Comparison of ENCODE assay signal across 9 mouse cellular contexts in genomic region chr11:98924633-98925175, GRCm38 (mm10). TPM values are rescaled to one million over a fixed set of nuclear protein-coding genes. Genes with fewer than 3 reads are reported as not detected.
DNase-seq lines count a peak whose midpoint lies in the region; ATAC-seq and TF ChIP-seq lines count a peak whose summit lies in the region.
"Had no signal": no experiment of that assay in that cellular context is flagged by ENCODE, and none has a peak within 500 bp of the region (broad histone marks: within the 10 kb centered on the region; RNA-seq: fewer than 3 reads in every experiment).

No protein-coding gene starts in this region.

- no peak overlapping the region; the same call in 1 of the 2 replicates for H3K4me2 ChIP-seq in liver, embryonic 11.5 days
- H3K4me2 ChIP-seq in embryonic facial prominence, embryonic 11.5 days (ENCODE audit: low read depth, low read length): 0 out of 2 replicates have a peak overlapping the region, but pooled peaks have one; percentile 13
- no peak overlapping the region for H3K4me2 ChIP-seq in hindbrain, postnatal 0 days (ENCODE audit: low read depth, low read length)
- peak overlapping the region; percentile 36; the same call in 1 of the 2 replicates for H3K4me2 ChIP-seq in neural tube, embryonic 13.5 days

- peaks cover 43% of the 10 kb centered on the region for H3K4me1 ChIP-seq in liver, embryonic 11.5 days (replicated peaks; ENCODE audit: control insufficient read depth, insufficient read depth, low read length)
- H3K4me1 ChIP-seq in embryonic facial prominence, embryonic 11.5 days (ENCODE audit: control insufficient read depth, insufficient read depth, low read length): peaks cover 37% of the 10 kb centered on the region
- H3K4me1 ChIP-seq in hindbrain, postnatal 0 days (ENCODE audit: insufficient read depth, low read length): peaks cover 28% of the 10 kb centered on the region
- peaks cover 77% of the 10 kb centered on the region for H3K4me1 ChIP-seq in neural tube, embryonic 13.5 days (replicated peaks)

- peaks cover 18% of the 10 kb centered on the region for H3K36me3 ChIP-seq in liver, embryonic 11.5 days (ENCODE audit: control insufficient read depth, insufficient read depth, low read length)
- H3K36me3 ChIP-seq in embryonic facial prominence, embryonic 11.5 days (replicated peaks; ENCODE audit: control insufficient read depth, insufficient read depth, low read depth, low read length): no peaks in the 10 kb centered on the region
- H3K36me3 ChIP-seq in hindbrain, postnatal 0 days (ENCODE audit: insufficient read depth, low read length): no peaks in the 10 kb centered on the region
- H3K36me3 ChIP-seq in neural tube, embryonic 13.5 days: no peaks in the 10 kb centered on the region

- H3K9me3 ChIP-seq in liver, embryonic 11.5 days (ENCODE audit: control insufficient read depth, low read length): no peaks in the 10 kb centered on the region
- H3K9me3 ChIP-seq in embryonic facial prominence, embryonic 11.5 days (replicated peaks; ENCODE audit: control insufficient read depth, low read length): no peaks in the 10 kb centered on the region
- H3K9me3 ChIP-seq in hindbrain, postnatal 0 days (ENCODE audit: low read length): no peaks in the 10 kb centered on the region
- no peaks in the 10 kb centered on the region for H3K9me3 ChIP-seq in neural tube, embryonic 13.5 days
- H3K9me3 ChIP-seq: megakaryocyte, embryonic 14.5 days had no signal

- no peaks in the 10 kb centered on the region; the same call in 1 of the 2 replicates for H3K27me3 ChIP-seq in liver, embryonic 11.5 days (replicated peaks; ENCODE audit: control insufficient read depth, insufficient read depth, low read length)
- H3K27me3 ChIP-seq in embryonic facial prominence, embryonic 11.5 days (ENCODE audit: control insufficient read depth, insufficient read depth, low read length): no peaks in the 10 kb centered on the region
- no peaks in the 10 kb centered on the region for H3K27me3 ChIP-seq in hindbrain, postnatal 0 days (ENCODE audit: insufficient read depth, low read length)
- no peaks in the 10 kb centered on the region for H3K27me3 ChIP-seq in neural tube, embryonic 13.5 days

- H3K9ac ChIP-seq in liver, embryonic 11.5 days (ENCODE audit: low read depth, low read length): no peak overlapping the region
- no peak overlapping the region for H3K9ac ChIP-seq in embryonic facial prominence, embryonic 11.5 days (replicated peaks; ENCODE audit: low read length)
- no peak overlapping the region for H3K9ac ChIP-seq in hindbrain, postnatal 0 days (replicated peaks; ENCODE audit: low read length)
- H3K9ac ChIP-seq in neural tube, embryonic 13.5 days: 0 out of 2 replicates have a peak overlapping the region, but pooled peaks have one; percentile 46

- TF ChIP-seq CTCF in hindbrain, postnatal 0 days (IDR thresholded peaks at IDR 0.05; ENCODE audit: low read depth): peak; percentile 24; the same call in 1 of the 2 replicates

- 50% methylated on average over 5 of the region's 5 CpGs for WGBS in liver, embryonic 11.5 days
- 15% methylated on average over 5 of the region's 5 CpGs for WGBS in embryonic facial prominence, embryonic 11.5 days
- 39% methylated on average over 5 of the region's 5 CpGs for WGBS in hindbrain, postnatal 0 days
- WGBS in neural tube, embryonic 13.5 days: 35% methylated on average over 5 of the region's 5 CpGs

- H3K27ac ChIP-seq in liver, embryonic 11.5 days (ENCODE audit: low read depth, low read length): peak overlapping the region; percentile 19; the same call in 1 of the 2 replicates
- peak overlapping the region; percentile 95 for H3K27ac ChIP-seq in embryonic facial prominence, embryonic 11.5 days (replicated peaks; ENCODE audit: low read depth, low read length)
- peak overlapping the region; percentile 64 for H3K27ac ChIP-seq in hindbrain, postnatal 0 days
- H3K27ac ChIP-seq in neural tube, embryonic 13.5 days (replicated peaks): peak overlapping the region; percentile 88

- H3K4me3 ChIP-seq in liver, embryonic 11.5 days (ENCODE audit: low read depth, low read length): no peak overlapping the region
- no peak overlapping the region for H3K4me3 ChIP-seq in embryonic facial prominence, embryonic 11.5 days (ENCODE audit: low read depth, low read length)
- H3K4me3 ChIP-seq in hindbrain, postnatal 0 days (ENCODE audit: low read length): no peak overlapping the region
- H3K4me3 ChIP-seq in neural tube, embryonic 13.5 days: no peak overlapping the region
- H3K4me3 ChIP-seq: megakaryocyte, embryonic 14.5 days had no signal

- DNase-seq in liver, embryonic 11.5 days (ENCODE audit: low spot score): no peak
- DNase-seq in liver: no peak
- DNase-seq in embryonic facial prominence, embryonic 11.5 days (ENCODE audit: low spot score): no peak
- no peak for DNase-seq in hindbrain, postnatal 0 days (ENCODE audit: low spot score)
- no peak for DNase-seq in embryo, embryonic 9.5 days (ENCODE audit: extremely low spot score)

- ATAC-seq in liver, embryonic 11.5 days (replicated peaks; ENCODE audit: low FRiP score): no peak
- ATAC-seq in embryonic facial prominence, embryonic 11.5 days (replicated peaks; ENCODE audit: insufficient number of reproducible peaks, low FRiP score, low TSS enrichment, low read depth): no peak
- ATAC-seq in hindbrain, postnatal 0 days: no peak
- ATAC-seq in neural tube, embryonic 13.5 days (ENCODE audit: low read depth): no peak
- no peak for ATAC-seq in activated CD4-positive, CD25-positive, alpha-beta regulatory T cell, adult 4 months
- ATAC-seq in monocyte, adult 5-6 weeks (replicated peaks; ENCODE audit: insufficient number of reproducible peaks, low FRiP score, low TSS enrichment, poor library complexity, severe bottlenecking): no peak

RNA-seq across cellular contexts. Expression of gene Rara, which starts 2.9 kb away (rescaled TPM):
- polyA plus RNA-seq in liver, embryonic 11.5 days (2014; fragmentation: Nextera tagmentation; extraction: Ambion mirVana): 18.6 and 20.1 TPM in 2 replicates
- polyA plus RNA-seq in embryonic facial prominence, embryonic 11.5 days (2014; fragmentation: Nextera tagmentation; extraction: Ambion mirVana): 32.7 and 40.2 TPM in 2 replicates
- total RNA-seq in hindbrain, postnatal 0 days (2014; rRNA removed): 16.9 and 19.2 TPM in 2 replicates
- polyA plus RNA-seq in hindbrain, postnatal 0 days (2015; fragmentation: Nextera tagmentation; extraction: Ambion mirVana): 8.1 and 9.5 TPM in 2 replicates
- 24.0 and 26.7 TPM in 2 replicates for polyA plus RNA-seq in neural tube, embryonic 13.5 days (2015; fragmentation: Nextera tagmentation; extraction: Ambion mirVana)
- 10 to 100 TPM in 1 of 2 experiments, 1 to 10 TPM in 1; 9.0 to 13.7 TPM for polyA plus RNA-seq in activated CD4-positive, CD25-positive, alpha-beta regulatory T cell, adult 4 months (2017; shearing (Covaris generic))
- 61.0 to 76.9 TPM (median 62.9 TPM) in 3 replicates for total RNA-seq in monocyte, adult 5-6 weeks (2017)

RNA-seq across cellular contexts. Expression of gene Cdc6, which starts 17.1 kb away (rescaled TPM):
- 96.3 and 114 TPM in 2 replicates for polyA plus RNA-seq in liver, embryonic 11.5 days (2014; fragmentation: Nextera tagmentation; extraction: Ambion mirVana)
- 55.4 and 57.1 TPM in 2 replicates for polyA plus RNA-seq in embryonic facial prominence, embryonic 11.5 days (2014; fragmentation: Nextera tagmentation; extraction: Ambion mirVana)
- total RNA-seq in hindbrain, postnatal 0 days (2014; rRNA removed): 2.5 and 4.6 TPM in 2 replicates
- 3.0 and 3.4 TPM in 2 replicates for polyA plus RNA-seq in hindbrain, postnatal 0 days (2015; fragmentation: Nextera tagmentation; extraction: Ambion mirVana)
- polyA plus RNA-seq in neural tube, embryonic 13.5 days (2015; fragmentation: Nextera tagmentation; extraction: Ambion mirVana): 4.2 and 4.7 TPM in 2 replicates
- 10 to 100 TPM; 10.1 to 17.7 TPM for polyA plus RNA-seq in activated CD4-positive, CD25-positive, alpha-beta regulatory T cell, adult 4 months (2017; shearing (Covaris generic))
- 0.67 to 1.7 TPM (median 0.75 TPM) in 3 replicates for total RNA-seq in monocyte, adult 5-6 weeks (2017)

RNA-seq across cellular contexts. Expression of gene Gjd3, which starts 58.1 kb away (rescaled TPM):
- polyA plus RNA-seq in liver, embryonic 11.5 days (2014; fragmentation: Nextera tagmentation; extraction: Ambion mirVana): 0.21 and 0.22 TPM in 2 replicates
- polyA plus RNA-seq in embryonic facial prominence, embryonic 11.5 days (2014; fragmentation: Nextera tagmentation; extraction: Ambion mirVana): 0.25 and 0.43 TPM in 2 replicates
- 0.75 and 5.0 TPM in 2 replicates for total RNA-seq in hindbrain, postnatal 0 days (2014; rRNA removed)
- 4.8 and 5.9 TPM in 2 replicates for polyA plus RNA-seq in hindbrain, postnatal 0 days (2015; fragmentation: Nextera tagmentation; extraction: Ambion mirVana)
- 1.4 and 1.5 TPM in 2 replicates for polyA plus RNA-seq in neural tube, embryonic 13.5 days (2015; fragmentation: Nextera tagmentation; extraction: Ambion mirVana)
- polyA plus RNA-seq in activated CD4-positive, CD25-positive, alpha-beta regulatory T cell, adult 4 months (2017; shearing (Covaris generic)): under 1 TPM in 1 of 2 experiments, not detected in 1; 0.41 TPM
- total RNA-seq in monocyte, adult 5-6 weeks (2017): not detected in 3 replicates

Comparison
In these comparisons a context has a peak if more than half of its experiments do, and no peak if none do; other contexts are left out.
1. H3K27ac ChIP-seq: peak in every context shown above with its lines; median percentile 95 in embryonic facial prominence, embryonic 11.5 days; 88 in neural tube, embryonic 13.5 days; 64 in hindbrain, postnatal 0 days; 19 in liver, embryonic 11.5 days.
2. H3K4me2 ChIP-seq: peak in embryonic facial prominence, embryonic 11.5 days (single experiment) and neural tube, embryonic 13.5 days (single experiment); none in liver, embryonic 11.5 days (single experiment) and hindbrain, postnatal 0 days (single experiment).